Mouse (Mus musculus) duodenum, adult 2 months (tissue): ENCODE results near the gene Bag2. TPM values are rescaled to one million over a fixed set of nuclear protein-coding genes. Genes with fewer than 3 reads are reported as not detected.

Source experiments
- polyA plus RNA-seq: library from polyadenylated mRNA; depleted of rRNA; stranded (reverse); fragments of >200 nt; gene quantifications from 2 replicates; pipeline ENCODE4 v1.2.3, GENCODE M21; 2012; ENCODE audit warnings: low replicate concordance; rRNA removed

The Bag2 gene
- polyA plus RNA-seq, result 6.3 and 17.0 TPM in 2 replicates

DNA sequence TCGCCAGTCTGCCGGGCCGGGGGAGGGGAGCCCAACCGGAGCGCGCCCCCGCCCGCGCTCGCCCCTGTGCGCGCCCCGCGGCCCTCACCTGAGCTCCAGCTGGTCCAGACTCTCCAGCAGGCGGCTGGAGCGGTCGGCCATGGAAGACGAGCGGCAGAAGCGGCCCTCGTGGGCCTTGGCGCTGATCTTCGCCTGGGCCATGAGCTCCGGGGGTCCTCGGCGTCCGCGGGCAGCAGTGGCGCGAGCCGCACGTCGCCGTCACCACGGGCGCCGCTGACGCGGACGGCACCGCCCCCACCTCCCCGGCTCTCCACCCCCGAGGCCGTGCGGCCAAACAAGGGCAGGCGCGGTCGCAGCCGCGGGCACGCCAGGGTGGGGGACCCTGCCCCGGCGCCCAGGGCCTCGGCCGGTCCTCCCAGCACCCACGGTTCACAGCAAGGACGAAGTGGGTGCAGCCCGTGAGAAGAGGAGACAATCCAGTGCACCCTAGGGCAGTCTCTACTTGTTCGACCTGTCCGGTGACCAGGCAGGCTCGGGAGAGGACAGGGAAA lies at the start of gene Bag2:
Gene Bag2 (minus strand): TSS at position 305 of the 551 bp plus-strand sequence.

DNA sequence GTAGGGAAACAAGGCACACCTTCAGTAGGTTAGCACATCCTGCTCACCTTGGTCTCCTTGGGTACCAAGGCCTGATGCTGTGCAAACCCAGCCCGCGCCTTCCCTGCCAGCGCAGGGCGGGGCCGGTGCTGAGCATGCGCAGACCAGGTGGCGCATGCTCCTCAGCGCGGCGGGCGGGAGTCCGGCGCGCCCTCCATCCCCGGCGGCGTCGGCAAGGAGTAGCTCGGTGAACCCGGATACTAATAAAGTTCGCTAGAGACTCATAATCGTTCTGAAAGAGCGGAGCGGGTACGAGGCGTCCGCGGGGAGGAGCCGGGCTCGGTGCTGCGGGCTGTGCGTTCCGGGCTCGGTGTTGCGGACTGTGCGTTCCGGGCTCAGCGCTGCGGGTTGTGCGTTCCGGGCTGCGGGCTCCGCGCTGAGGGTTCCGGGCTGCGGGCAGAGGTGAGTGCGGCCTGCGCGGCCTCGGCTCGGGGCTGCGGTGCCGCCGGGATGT lies 37.8 kb downstream of the Bag2 start, which contains the start of gene Rab23:
Gene Rab23 (plus strand): TSS at position 155 of the 493 bp plus-strand sequence.

Other genes with a start within 250 kb of the Bag2 start
- 1.1 and 2.2 TPM in 2 replicates for gene Prim2, start 88.0 kb downstream of the Bag2 start, polyA plus RNA-seq
- gene Rab23, start 37.9 kb downstream of the Bag2 start, polyA plus RNA-seq, result 2.8 and 3.1 TPM in 2 replicates
- gene Zfp451, start 56.8 kb upstream of the Bag2 start, polyA plus RNA-seq, result 0.41 and 1.3 TPM in 2 replicates
- gene Bend6, start 150.0 kb upstream of the Bag2 start, polyA plus RNA-seq, result 0.11 and 0.13 TPM in 2 replicates
- 18.8 and 33.2 TPM in 2 replicates for gene Dst, start 150.4 kb upstream of the Bag2 start, polyA plus RNA-seq